Mouse (Mus musculus): Measurements from ENCODE around the gene Micu2. TPM values are rescaled to one million over a fixed set of nuclear protein-coding genes. Genes with fewer than 3 reads are reported as not detected.
A peak's percentile ranks its signal among the peaks of the same experiment; 100 is the strongest.
"Not testable (repeated sequence)": the region's sequence is repeated elsewhere in the genome, so short reads cannot be mapped to it uniquely, and the experiment has no call there.

Gene Micu2
- polyA plus RNA-seq, 1 experiment from 2014 or later: 54.1 TPM

DNA sequence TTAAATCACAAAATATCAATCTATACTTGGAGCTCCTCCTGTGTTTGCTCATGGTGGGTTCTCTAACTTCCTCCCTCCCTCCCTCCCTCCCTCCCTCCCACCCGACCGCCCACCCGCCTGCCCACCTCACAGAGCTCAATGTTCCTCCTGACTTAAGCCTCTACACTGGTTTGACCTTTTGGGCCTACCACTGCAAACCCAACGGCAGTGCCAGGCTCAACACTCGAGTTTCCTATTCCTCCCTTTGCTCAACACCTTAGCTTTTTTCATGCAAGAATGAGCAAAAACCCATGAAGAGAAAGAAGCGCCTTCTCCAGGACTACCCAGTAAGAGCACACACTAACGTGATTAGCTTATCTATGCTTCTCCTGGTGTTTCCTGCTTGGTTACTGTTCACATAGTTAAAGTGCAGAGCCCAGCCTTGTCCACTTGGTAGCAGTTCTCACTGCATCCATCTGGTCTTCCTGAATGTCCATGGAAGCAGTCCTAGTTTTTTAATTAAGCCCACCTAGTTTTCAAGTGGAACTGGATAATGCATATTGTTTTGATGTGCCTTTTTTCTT, 66.1 kb downstream of the Micu2 start:
- ATAC-seq (ENCODE audit: insufficient read depth) (no peak), DNase-seq (no peak)
- Histone ChIP-seq H3K27ac (ENCODE audit: low read depth) (no peak overlapping the region), H3K9ac (no peak overlapping the region), H3K9me3 (ENCODE audit: low read depth, low read length) (no peaks in the 10 kb centered on the region), H3K4me1 (ENCODE audit: insufficient read depth) (no peaks in the 10 kb centered on the region), H3K36me3 (ENCODE audit: insufficient read depth) (peaks cover 12% of the 10 kb centered on the region; the same call in 1 of the 2 replicates), H3K4me3 (ENCODE audit: low read depth, low read length) (no peak overlapping the region), H3K27me3 (ENCODE audit: insufficient read depth, low read length) (no peaks in the 10 kb centered on the region), H3K4me2 (no peak overlapping the region)
- TF ChIP-seq CTCF (IDR thresholded peaks at IDR 0.05; ENCODE audit: low read depth): no peak
- 55% methylated on average over 7 of the region's 7 CpGs for WGBS

DNA sequence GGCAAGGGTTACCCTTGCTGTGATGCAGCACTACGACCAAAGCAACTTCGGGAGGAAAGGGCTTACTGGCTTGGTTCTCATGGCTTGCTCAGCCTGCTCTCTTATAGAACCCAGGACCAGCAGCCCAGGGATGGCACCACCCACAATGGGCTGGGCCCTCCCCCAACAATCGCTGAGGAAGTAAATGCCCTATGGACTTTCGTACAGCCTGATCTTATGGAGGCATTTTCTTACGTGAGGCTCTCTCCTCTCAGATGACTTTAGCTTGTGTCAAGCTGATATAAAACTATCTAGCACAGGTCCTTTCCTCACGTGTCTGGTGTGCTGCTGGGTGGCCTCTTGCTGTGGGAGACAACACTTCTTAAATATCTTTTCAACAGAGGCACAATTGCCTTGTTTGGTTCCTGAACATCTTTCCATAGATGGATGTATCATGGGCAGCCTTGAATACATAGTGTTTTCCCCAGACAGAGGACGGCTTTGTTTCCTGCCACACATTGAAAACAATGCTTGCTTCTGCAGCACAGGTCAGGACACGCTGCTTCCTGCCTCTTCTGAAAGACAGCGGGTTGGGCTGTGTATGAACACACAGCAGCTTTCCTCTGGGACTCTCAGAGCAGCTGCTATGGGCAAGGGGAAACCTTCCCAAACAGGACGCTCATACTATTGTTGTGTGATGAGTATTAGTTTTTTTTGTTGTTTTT, 77.5 kb downstream of the Micu2 start:
- Histone ChIP-seq H3K27ac (ENCODE audit: low read depth) (peak overlapping the region; percentile 43; the same call in 1 of the 2 replicates), H3K9ac (no peak overlapping the region), H3K4me2 (no peak overlapping the region), H3K27me3 (ENCODE audit: insufficient read depth, low read length) (no peaks in the 10 kb centered on the region), H3K36me3 (ENCODE audit: insufficient read depth) (peaks cover 34% of the 10 kb centered on the region), H3K9me3 (ENCODE audit: low read depth, low read length) (no peaks in the 10 kb centered on the region), H3K4me1 (ENCODE audit: insufficient read depth) (no peaks in the 10 kb centered on the region), H3K4me3 (ENCODE audit: low read depth, low read length) (no peak overlapping the region)
- ATAC-seq (ENCODE audit: insufficient read depth): peak; percentile 63; the same call in 1 of the 2 replicates
- 58% methylated on average over 10 of the region's 10 CpGs for WGBS
- DNase-seq: peak; percentile 59
- TF ChIP-seq CTCF (IDR thresholded peaks at IDR 0.05; ENCODE audit: low read depth): no peak

DNA sequence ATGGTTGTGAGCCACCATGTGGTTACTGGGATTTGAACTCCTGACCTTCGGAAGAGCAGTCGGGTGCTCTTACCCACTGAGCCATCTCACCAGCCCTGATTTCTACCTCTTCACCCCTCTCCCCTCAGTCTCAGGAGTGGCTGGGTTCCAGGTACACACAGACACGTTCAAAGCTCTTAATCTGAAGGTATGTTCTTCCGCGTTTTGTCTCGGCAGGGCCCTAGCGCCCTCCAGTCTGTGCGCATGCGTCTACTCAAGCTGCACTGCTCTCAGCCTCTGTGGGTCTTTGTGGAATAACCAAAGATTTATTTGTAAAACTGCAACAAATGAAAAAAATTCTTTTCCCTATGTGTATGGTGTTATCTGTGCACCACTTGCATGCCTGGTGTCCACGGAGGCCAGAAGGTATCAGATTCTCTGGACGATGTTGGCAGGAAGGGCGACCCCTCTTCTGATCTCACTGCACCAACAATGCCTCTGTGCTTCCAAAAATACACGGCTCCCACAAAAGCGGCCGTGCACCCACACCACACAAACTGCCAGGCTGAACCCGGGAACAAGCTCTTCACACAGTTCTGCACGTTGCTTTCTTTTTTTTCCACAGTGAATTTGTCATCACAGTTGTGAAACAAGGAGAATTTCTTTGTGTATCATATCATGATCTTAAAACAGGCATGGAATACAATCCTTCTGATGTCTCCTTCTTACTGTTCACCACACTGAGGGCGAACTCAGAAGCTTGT, 78.3 kb downstream of the Micu2 start:
- H3K36me3 ChIP-seq (ENCODE audit: insufficient read depth): peaks cover 35% of the 10 kb centered on the region
- TF ChIP-seq CTCF (IDR thresholded peaks at IDR 0.05; ENCODE audit: low read depth): no peak
- 81% methylated on average over 18 of the region's 18 CpGs for WGBS
- DNase-seq: no peak
- no peaks in the 10 kb centered on the region for H3K9me3 ChIP-seq (ENCODE audit: low read depth, low read length)
- H3K27ac ChIP-seq (ENCODE audit: low read depth): peak overlapping the region; percentile 43; the same call in 1 of the 2 replicates
- H3K4me2 ChIP-seq: no peak overlapping the region
- no peaks in the 10 kb centered on the region for H3K4me1 ChIP-seq (ENCODE audit: insufficient read depth)
- H3K9ac ChIP-seq: no peak overlapping the region
- no peaks in the 10 kb centered on the region for H3K27me3 ChIP-seq (ENCODE audit: insufficient read depth, low read length)
- no peak for ATAC-seq (ENCODE audit: insufficient read depth)
- H3K4me3 ChIP-seq (ENCODE audit: low read depth, low read length): no peak overlapping the region

DNA sequence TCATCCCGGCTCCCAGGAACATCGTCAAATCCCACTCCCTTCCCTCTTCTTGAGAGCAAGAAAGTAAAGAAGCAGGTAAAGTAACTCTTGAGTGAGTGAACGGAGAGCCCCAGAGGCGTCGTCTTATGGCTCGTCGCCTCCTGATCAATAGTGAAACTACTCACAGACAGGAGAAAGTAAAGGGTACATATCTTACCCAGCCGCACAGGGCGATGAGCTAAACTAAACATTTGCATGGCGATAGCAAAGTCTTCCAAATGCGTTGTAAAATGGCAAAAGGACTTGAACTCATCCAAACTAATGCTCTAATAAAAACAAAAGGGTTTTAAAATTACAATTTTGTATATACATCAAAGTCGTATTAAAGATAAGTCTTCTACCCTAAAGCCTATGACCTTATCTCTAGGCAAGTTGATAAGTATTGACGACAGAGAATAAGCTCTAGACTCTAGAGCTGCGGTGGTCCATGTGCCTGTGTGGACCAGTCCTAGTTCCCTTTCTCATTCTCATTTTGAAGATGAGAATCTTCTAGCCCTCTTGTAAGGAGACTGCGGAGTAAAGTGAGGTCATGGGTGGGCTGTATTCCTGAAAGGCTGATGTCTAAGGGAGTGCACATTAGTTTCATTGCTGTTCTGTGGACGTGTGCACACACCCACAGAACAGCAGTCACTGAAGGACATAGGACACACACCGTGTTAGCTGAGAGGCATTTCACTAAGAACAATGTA, 79.8 kb downstream of the Micu2 start:
- H3K9me3 ChIP-seq (ENCODE audit: low read depth, low read length): no peaks in the 10 kb centered on the region
- H3K4me2 ChIP-seq: no peak overlapping the region
- no peaks in the 10 kb centered on the region for H3K4me1 ChIP-seq (ENCODE audit: insufficient read depth)
- no peak overlapping the region for H3K27ac ChIP-seq (ENCODE audit: low read depth)
- H3K27me3 ChIP-seq (ENCODE audit: insufficient read depth, low read length): no peaks in the 10 kb centered on the region
- no peak overlapping the region for H3K9ac ChIP-seq
- no peak for DNase-seq
- WGBS: 85% methylated on average over 17 of the region's 17 CpGs
- no peak for TF ChIP-seq CTCF (IDR thresholded peaks at IDR 0.05; ENCODE audit: low read depth)
- no peak for ATAC-seq (ENCODE audit: insufficient read depth)
- H3K4me3 ChIP-seq (ENCODE audit: low read depth, low read length): no peak overlapping the region
- H3K36me3 ChIP-seq (ENCODE audit: insufficient read depth): peaks cover 31% of the 10 kb centered on the region

DNA sequence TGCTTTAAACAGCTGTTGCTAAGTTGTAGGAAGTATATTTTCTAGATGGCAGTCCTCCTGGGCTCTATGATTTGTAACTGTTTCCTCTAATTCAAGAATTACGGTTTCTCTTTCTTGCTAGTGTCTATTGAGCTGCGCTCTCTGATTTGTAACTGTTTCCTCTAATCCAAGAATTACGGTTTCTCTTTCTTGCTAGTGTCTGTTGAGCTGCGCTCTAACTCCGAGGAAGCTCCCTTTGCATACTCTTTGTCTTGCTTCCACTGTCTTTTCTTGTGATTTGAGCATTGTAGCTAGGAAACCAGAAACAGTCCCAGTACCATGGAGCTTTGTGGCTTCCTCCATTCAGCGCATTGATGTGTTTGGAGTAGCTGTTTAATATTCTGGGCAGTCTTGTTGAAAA, 83.7 kb downstream of the Micu2 start:
- Histone ChIP-seq H3K27ac (ENCODE audit: low read depth) (no peak overlapping the region), H3K4me1 (ENCODE audit: insufficient read depth) (no peaks in the 10 kb centered on the region), H3K4me2 (no peak overlapping the region), H3K27me3 (ENCODE audit: insufficient read depth, low read length) (no peaks in the 10 kb centered on the region), H3K9me3 (ENCODE audit: low read depth, low read length) (no peaks in the 10 kb centered on the region), H3K36me3 (ENCODE audit: insufficient read depth) (peaks cover 14% of the 10 kb centered on the region), H3K9ac (no peak overlapping the region), H3K4me3 (ENCODE audit: low read depth, low read length) (no peak overlapping the region)
- ATAC-seq (ENCODE audit: insufficient read depth) (no peak), DNase-seq (no peak)
- TF ChIP-seq CTCF (IDR thresholded peaks at IDR 0.05; ENCODE audit: low read depth): no peak
- 79% methylated on average over 6 of the region's 6 CpGs for WGBS

DNA sequence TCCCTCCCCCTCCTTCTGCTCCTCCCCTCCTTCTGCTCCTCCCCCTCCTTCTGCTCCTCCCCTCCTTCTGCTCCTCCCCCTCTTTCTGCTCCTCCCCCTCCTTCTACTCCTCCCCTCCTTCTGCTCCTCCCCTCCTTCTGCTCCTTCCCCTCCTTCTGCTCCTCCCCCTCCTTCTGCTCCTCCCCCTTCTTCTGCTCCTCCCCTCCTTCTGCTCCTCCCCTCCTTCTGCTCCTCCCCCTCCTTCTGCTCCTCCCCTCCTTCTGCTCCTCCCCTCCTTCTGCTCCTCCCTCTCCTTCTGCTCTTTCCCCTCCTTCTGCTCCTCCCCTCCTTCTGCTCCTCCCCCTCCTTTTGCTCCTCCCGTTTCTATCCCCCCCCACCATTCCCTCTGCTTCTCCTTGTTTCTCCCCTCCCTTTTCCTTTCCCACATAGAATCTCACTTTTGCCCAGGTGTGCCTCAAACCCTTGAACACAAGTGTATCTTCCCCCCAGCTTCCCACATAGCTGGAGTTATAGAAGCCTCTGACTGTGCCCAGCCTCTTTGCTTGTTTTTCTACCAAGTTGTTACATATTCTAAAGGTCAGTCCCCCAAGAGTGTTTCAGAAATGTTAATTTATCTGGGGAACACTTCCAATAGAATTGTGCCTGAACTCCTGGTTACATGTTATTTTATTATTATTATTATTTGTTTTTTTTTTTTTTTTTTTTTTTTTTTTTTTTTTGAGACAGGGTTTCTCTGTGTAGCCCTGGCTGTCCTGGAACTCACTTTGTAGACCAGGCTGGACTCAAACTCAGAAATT, 86.7 kb downstream of the Micu2 start:
- H3K9ac ChIP-seq; H3K4me2 ChIP-seq; H3K9me3 ChIP-seq (ENCODE audit: low read depth, low read length); DNase-seq; H3K4me3 ChIP-seq (ENCODE audit: low read depth, low read length); H3K4me1 ChIP-seq (ENCODE audit: insufficient read depth); H3K36me3 ChIP-seq (ENCODE audit: insufficient read depth); H3K27me3 ChIP-seq (ENCODE audit: insufficient read depth, low read length); ATAC-seq (ENCODE audit: insufficient read depth); H3K27ac ChIP-seq (ENCODE audit: low read depth): not testable (repeated sequence)
- 31% methylated on average over 1 of the region's 1 CpGs for WGBS

DNA sequence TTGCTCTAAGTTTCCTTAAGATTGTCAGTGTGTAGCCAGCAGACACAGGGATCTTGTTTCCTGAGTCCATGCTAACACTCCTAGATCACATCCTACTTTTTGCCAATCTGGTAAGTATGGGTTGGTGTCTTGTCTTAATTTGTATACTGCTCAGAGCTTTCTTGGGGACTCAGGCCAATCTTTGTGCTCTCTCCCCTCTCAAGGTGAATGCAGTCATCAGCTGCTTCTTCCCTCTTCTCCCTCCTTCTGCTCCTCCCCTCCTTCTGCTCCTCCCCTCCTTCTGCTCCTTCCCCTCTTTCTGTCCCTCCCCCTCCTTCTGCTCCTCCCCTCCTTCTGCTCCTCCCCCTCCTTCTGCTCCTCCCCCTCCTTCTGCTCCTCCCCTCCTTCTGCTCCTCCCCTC, 87.3 kb downstream of the Micu2 start:
- not testable (repeated sequence) for H3K36me3 ChIP-seq (ENCODE audit: insufficient read depth); DNase-seq; H3K27ac ChIP-seq (ENCODE audit: low read depth); ATAC-seq (ENCODE audit: insufficient read depth); H3K9ac ChIP-seq; H3K9me3 ChIP-seq (ENCODE audit: low read depth, low read length); H3K4me3 ChIP-seq (ENCODE audit: low read depth, low read length); H3K4me1 ChIP-seq (ENCODE audit: insufficient read depth); H3K27me3 ChIP-seq (ENCODE audit: insufficient read depth, low read length); H3K4me2 ChIP-seq

Data from lung, embryonic 14.5 days (tissue).